Comparison of ENCODE assay signal across 10 mouse cellular contexts in the genomic region with DNA sequence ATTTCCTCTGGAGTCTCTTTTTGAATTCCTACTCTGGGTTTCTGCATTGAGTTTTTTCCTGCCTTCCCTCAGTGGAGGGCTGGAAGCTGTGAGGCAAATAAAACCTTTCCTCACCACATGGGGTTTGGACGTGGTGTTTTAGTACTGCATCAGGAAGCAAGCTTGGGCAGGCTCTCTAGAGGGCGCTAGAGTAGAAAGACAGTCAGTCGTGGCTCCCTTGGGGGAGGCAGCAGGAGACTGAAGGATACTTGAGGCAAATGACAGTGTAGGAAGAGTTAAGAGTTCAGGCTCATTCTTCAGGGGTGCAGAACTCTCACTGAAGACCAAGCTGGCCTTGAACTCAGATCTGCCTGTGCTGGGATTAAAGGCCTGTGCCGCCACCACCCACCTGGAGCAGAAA.
DNase-seq lines count a peak whose midpoint lies in the region; ATAC-seq lines count a peak whose summit lies in the region.
"Had no signal": no experiment of that assay in that cellular context is flagged by ENCODE, and none has a peak within 500 bp of the region (broad histone marks: within the 10 kb centered on the region; RNA-seq: fewer than 3 reads in every experiment).

No protein-coding gene starts in this region.

- no peak overlapping the region for H3K9ac ChIP-seq in kidney, embryonic 15.5 days
- H3K9ac ChIP-seq: embryonic facial prominence, embryonic 12.5 days; neural tube, embryonic 12.5 days had no signal

- peaks cover 11% of the 10 kb centered on the region; the same call in 1 of the 2 replicates for H3K4me1 ChIP-seq in kidney, embryonic 15.5 days
- H3K4me1 ChIP-seq: embryonic facial prominence, embryonic 12.5 days; neural tube, embryonic 12.5 days had no signal

- H3K4me2 ChIP-seq in kidney, embryonic 15.5 days: no peak overlapping the region
- H3K4me2 ChIP-seq: embryonic facial prominence, embryonic 12.5 days; neural tube, embryonic 12.5 days had no signal

- no peak overlapping the region for H3K27ac ChIP-seq in kidney, embryonic 15.5 days
- H3K27ac ChIP-seq: embryonic facial prominence, embryonic 12.5 days; neural tube, embryonic 12.5 days had no signal

- H3K36me3 ChIP-seq in kidney, embryonic 15.5 days: no peaks in the 10 kb centered on the region
- H3K36me3 ChIP-seq: embryonic facial prominence, embryonic 12.5 days; neural tube, embryonic 12.5 days had no signal

- peak; percentile 15 for DNase-seq in CD4-positive, CD25-positive, alpha-beta regulatory T cell, adult 2 months (ENCODE audit: low read depth, low spot score)
- peak; percentile 40 to 60 for DNase-seq in kidney, postnatal 4 days
- peak; percentile 80 for DNase-seq in ZHBTc4 (ENCODE audit: low read depth, low spot score)
- DNase-seq in right cerebral cortex, postnatal 10 days (ENCODE audit: low spot score in 2 of 2): no peak
- no peak for DNase-seq in layer of hippocampus, postnatal 14 days (ENCODE audit: low spot score in 2 of 2)

- H3K4me3 ChIP-seq in kidney, embryonic 15.5 days (replicated peaks): no peak overlapping the region
- H3K4me3 ChIP-seq: embryonic facial prominence, embryonic 12.5 days; neural tube, embryonic 12.5 days had no signal

- no peaks in the 10 kb centered on the region for H3K9me3 ChIP-seq in kidney, embryonic 15.5 days (replicated peaks)
- H3K9me3 ChIP-seq: embryonic facial prominence, embryonic 12.5 days; neural tube, embryonic 12.5 days had no signal

- 37% methylated on average over 4 of the region's 4 CpGs for WGBS in kidney, embryonic 15.5 days

- no peaks in the 10 kb centered on the region for H3K27me3 ChIP-seq in kidney, embryonic 15.5 days
- H3K27me3 ChIP-seq: embryonic facial prominence, embryonic 12.5 days; neural tube, embryonic 12.5 days had no signal

- no peak for ATAC-seq in CD4-positive, CD25-positive, alpha-beta regulatory T cell, adult 4 months
- no peak for ATAC-seq in kidney, embryonic 15.5 days (replicated peaks; ENCODE audit: low FRiP score)
- peak; percentile 95 for ATAC-seq in megakaryocyte progenitor cell, adult 5-6 weeks (replicated peaks; ENCODE audit: poor library complexity)

Comparison
In these comparisons a context has a peak if more than half of its experiments do, and no peak if none do; other contexts are left out.
1. DNase-seq: peak in CD4-positive, CD25-positive, alpha-beta regulatory T cell, adult 2 months (single experiment), kidney, postnatal 4 days (2 of 2) and ZHBTc4 (single experiment); none in right cerebral cortex, postnatal 10 days (0 of 2) and layer of hippocampus, postnatal 14 days (0 of 2).